Mouse (Mus musculus) erythroid progenitor cell, adult 5-6 weeks (primary cell): ENCODE results near the gene Lmntd2. TPM values are rescaled to one million over a fixed set of nuclear protein-coding genes. Genes with fewer than 3 reads are reported as not detected.

ENCODE experiments used
- ATAC-seq: replicated peaks from 2 replicates; pipeline ENCODE4 v1.8.0; 2016; ENCODE audit warnings: moderate number of reproducible peaks, mild to moderate bottlenecking, moderate TSS enrichment, inconsistent platforms; ENCODE audit not compliant: poor library complexity, low FRiP score, severe bottlenecking
- total RNA-seq, 2 experiments: library from RNA; stranded (forward) in 1 of 2; stranded (reverse) in 1 of 2; fragments of 150-400 nt in 1 of 2; fragments of 186-747, 209-891 nt in 1 of 2; gene quantifications; 2 replicates each; pipeline versions ENCODE4 v1.2.3 to v1.2.4; 2015 to 2017; ENCODE audit warnings: low replicate concordance in 2 of 2

The Lmntd2 gene
- total RNA-seq, 2 experiments from 2014 or later = not detected

- ATAC-seq = no peak
Measured at GRCm38 (mm10) chr7:141192776-141193347, 21.0 kb downstream of the Lmntd2 start.

DNA sequence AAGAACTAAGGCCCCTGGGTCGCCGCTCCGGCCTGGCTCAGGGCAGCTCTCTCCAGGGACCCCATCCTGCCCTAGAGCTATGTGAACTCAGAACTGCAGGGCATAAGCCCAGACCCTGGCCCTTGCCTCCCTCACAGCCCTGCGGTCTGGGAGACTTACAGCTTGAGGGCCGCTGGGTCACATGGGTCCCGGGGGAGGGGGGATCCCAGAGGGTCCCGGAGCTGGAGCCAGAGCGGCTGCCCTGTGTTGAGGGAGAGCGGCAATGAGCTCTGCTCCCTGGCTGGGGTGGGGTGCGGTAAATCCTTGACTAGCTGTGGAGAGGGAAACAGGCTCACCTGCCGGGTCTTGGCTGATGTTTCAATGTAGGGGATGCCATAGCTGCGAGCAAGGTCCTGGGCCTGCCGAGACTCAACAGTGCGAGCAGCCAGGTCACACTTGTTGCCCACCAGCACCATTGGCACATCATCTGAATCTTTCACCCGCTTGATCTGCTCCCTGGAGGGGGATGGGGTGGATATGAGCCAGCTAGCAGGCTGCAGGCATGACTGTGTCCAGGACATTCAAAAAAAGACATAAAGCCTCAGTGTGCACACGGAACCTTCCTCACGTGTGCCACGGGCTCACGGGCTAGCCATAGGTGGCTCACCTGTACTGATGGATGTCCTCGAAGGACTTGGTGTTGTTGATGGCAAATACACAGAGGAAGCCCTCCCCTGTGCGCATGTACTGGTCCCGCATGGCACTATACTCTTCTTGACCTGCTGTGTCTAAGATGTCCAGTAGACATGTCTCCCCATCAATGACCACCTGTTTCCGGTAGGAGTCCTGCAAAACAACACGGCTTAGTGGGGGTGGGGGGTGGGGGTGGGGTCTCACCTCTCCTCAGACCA is 21.8 kb downstream of the Lmntd2 start:
- ATAC-seq = no peak

DNA sequence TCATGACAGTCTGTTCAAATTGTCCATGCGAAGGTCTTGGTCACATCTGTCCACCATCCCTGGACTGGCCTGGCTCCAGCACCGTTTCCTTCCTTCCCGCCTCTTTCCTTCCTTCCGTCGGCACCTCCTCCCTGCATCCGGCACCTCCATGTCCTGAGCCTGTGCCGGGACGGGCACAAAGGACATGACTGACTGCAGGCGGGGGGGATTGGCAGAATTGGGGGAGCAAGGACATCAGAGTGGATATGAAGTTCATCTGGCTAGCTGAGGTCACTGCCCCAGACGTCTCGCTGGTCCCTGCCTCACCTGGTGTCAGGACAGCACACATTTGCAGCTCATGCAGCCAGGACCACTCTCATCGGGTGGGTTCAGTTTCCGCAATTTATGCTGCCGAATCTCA is 22.8 kb downstream of the Lmntd2 start:
- no peak for ATAC-seq

DNA sequence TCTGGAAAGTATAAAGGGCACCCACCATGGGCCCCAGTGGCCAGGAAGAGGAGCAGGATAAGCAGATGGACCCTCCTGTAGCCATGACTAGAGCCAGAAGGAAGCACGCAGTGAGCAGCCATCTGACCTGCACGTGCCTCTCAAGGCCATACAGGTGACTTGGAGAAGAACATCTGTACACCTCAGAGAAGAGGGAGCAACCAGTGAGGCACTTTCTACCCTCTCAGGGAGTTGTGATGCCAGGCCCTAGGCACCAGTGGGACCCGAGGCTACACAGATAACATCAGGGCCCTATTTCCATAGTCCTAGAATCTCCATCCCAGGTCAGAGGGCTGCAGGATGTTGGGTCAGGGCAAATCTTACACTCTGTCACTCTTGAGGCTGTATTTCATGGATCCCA is 23.7 kb downstream of the Lmntd2 start:
- ATAC-seq = no peak

- no peak for ATAC-seq
Measured at GRCm38 (mm10) chr7:141188733-141189132, 25.1 kb downstream of the Lmntd2 start.

- ATAC-seq = no peak
Measured at GRCm38 (mm10) chr7:141188194-141188593, 25.7 kb downstream of the Lmntd2 start.

DNA sequence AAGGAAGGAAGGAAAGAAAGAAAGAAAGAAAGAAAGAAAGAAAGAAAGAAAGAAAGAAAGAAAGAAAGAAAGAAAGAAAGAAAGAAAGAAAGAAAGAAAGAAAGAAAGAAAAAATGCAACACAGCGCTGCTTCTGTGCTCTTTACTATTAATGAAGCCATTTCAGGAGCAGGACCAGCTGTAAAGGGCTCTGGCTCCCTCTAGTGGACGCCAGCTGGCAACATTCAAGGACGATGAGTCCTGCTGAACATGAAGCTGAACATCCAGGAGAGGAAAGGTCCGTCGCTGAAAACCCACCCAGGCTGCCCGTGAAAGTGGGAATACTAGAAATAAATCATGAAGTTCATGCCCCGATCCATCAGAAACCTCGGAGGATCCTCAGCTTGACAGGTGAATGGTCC is 37.7 kb downstream of the Lmntd2 start:
- ATAC-seq = peak; percentile 77

DNA sequence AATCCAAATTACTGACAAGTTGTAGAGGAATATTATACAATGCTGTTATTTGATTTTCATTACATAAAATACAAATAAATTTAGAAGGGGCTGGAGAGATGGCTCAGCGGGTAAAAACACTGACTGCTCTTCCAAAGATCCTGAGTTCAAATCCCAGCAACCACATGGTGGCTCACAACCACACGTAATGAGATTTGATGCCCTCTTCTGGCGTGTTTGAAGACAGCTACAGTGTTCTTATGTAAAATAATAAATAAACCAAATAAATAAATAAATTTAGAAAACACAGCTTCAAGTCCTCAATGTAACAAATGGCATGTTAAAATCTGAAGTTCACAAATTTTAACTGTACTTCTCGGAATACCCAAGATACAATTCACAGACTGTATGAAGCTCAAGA is 38.8 kb downstream of the Lmntd2 start:
- ATAC-seq = no peak

DNA sequence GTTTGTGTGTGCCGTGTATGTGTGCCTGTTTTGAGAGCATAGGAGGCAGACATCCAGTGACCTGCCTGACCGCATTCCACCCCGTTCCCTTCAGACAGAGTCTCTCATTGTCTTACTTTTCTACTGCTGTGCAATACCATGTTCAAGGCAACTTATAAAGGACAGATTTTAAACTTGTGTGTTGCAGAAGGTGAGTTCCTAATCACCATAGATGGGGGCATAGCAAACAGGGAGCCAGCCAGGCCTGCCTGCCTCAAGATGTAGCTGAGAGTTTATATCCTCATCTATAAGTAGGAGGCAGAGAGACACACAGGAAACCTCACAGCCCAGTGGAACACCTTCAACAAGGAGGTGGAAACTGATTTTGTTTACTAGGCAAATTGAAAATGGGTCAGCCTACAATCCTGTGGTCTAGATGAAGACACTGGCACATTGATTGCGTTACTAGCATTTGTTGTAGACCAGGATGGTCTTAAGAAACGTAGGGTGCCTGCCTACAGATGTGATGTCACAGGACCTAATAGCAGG is 40.5 kb downstream of the Lmntd2 start:
- ATAC-seq = no peak

DNA sequence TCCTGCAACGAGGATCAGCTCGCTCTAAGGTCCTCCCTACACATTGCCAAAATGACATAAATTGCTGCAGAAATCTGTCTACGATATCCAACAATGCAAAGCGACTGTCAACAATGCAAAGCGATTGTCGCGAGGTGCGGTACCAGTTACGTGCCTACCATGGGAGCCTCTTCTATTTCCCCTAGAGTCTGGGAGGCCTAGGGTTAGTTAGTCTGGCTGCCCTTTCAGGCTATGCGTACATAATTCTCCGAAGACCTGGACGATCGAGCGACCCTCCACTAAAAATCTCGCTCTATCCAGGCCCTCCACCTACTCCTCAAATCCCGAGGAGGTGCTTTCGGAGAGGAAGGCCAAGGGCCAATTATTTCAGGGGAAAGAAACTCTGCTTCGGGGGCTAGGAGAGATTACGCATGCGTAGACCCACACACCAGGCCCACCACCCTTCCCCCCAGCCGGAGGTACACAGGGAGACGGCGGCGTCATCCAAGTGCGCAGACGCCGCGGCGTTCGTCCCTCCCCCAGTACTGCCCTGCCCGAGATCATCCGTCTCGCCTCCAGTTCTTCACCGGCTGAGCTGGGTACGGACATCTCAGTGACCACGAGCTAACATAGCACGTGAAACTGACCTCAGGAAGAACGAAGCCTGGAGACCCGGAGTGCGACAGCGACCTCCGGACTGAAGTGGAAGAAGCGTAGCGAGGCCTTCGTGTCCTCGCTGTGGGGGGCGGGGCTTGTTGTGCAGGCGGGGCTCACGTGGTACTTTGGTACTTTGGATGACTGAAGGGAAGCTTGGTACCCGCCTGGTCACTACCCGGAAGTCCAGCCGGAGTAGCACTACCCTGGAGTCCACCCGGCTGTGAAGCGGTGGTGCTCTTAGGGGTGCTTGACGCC is 41.5 kb downstream of the Lmntd2 start, which contains the start of gene Rnh1:
Rnh1 (minus strand) TSS at position 742 of the 891 bp plus-strand sequence.
- ATAC-seq = peak; percentile 83

DNA sequence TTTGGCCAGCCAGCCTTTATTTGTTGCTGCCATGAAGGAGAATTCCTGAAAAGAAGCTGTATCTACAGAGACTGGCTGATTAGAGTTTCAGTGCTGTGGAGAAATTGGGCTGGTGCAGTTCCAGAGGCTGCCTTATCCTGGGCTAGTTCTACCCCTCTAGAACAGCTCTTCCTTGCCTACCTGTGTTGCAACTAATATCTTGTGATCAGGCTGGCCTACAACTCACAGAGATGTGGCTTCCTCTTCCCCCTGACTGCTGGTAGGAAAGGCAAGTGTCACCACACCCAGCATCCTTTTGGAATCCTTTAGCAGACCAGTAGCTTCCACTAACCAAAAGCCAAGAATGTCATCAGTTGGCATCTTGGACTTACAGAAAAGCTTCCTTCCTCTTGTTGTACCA is 44.0 kb downstream of the Lmntd2 start:
- no peak for ATAC-seq

DNA sequence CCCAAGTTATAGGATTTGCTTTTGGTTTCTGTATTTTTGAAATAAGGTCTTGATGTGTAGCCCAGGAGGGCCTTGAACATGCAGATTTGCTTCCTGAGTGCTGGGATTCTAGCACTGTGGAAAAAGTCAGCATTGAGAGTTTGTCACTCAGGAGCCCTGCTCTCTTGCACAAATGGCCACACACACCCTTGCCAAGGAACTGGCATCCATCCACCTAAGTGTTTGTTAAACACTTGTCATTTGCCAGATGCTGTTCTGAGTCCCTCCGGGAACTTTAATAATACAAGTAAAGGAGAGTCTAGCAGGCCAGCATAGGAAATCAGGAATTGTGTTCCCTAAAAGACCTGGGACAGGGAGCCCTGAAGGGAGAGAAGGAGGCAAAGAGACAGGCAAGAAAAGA is 44.6 kb downstream of the Lmntd2 start:
- ATAC-seq = no peak

- ATAC-seq = peak; percentile 70
Measured at GRCm38 (mm10) chr7:141168518-141168953, 45.3 kb downstream of the Lmntd2 start.

- peak; percentile 59 for ATAC-seq
Measured at GRCm38 (mm10) chr7:141167901-141168517, 45.9 kb downstream of the Lmntd2 start.

DNA sequence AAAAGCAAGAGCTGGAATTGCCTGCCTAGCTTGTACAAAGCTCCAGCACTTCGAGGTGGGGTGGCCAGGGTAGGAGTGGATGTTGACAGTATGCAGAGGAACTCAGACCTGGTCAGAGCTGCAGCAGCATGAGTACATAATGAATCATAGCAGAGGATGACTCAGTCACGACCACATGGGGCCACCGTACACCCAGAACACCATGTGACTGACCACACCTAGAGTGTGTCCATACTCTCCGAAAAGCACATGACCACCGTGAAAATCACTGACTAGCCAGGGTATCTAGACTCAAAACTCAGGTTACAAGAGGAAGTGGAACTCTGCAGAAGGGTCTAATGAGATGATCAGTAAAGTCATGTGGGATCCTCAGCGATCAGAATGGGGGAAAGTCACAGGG is 49.0 kb downstream of the Lmntd2 start:
- ATAC-seq = no peak

GRCm38 (mm10) chr7:141164397-141164796 is 49.5 kb downstream of the Lmntd2 start:
- ATAC-seq = no peak
